Mouse (Mus musculus) gastrocnemius, postnatal 4 days (tissue): Measurements from ENCODE around the gene Ddt. TPM values are rescaled to one million over a fixed set of nuclear protein-coding genes. Genes with fewer than 3 reads are reported as not detected.
A peak's percentile ranks its signal among the peaks of the same experiment; 100 is the strongest.

ENCODE experiments used
- DNase-seq, 2 experiments: peaks; one replicate each; pipeline ENCODE4 v3.0.0; 2021 to 2022; ENCODE audit warnings: low spot score in 2 of 2, mixed read lengths in 2 of 2
- long read RNA-seq, 2 experiments: library from polyadenylated mRNA; stranded (forward); transcript quantifications; one replicate each; pipeline ENCODE4 v2.0.0; 2021
- total RNA-seq, 2 experiments: library from RNA; stranded (reverse); gene quantifications; 2 replicates each; pipeline ENCODE4 v1.2.3; 2021

Ddt gene
- 10 to 100 TPM; 28.2 to 29.4 TPM for total RNA-seq
- long read RNA-seq, experiment 1, transcript Ddt-201 (3 exons, 649 nt): major isoform, 10 of 10 reads
- long read RNA-seq, experiment 1, partial matches to known transcripts: 0 of 10 reads
- long read RNA-seq, experiment 1, other reads (novel, unspliced or antisense): 0 of 10 reads
- long read RNA-seq, experiment 2, transcript Ddt-201 (3 exons, 649 nt): major isoform, 14 of 14 reads
- long read RNA-seq, experiment 2, partial matches to known transcripts: 0 of 14 reads
- long read RNA-seq, experiment 2, other reads (novel, unspliced or antisense): 0 of 14 reads

DNA sequence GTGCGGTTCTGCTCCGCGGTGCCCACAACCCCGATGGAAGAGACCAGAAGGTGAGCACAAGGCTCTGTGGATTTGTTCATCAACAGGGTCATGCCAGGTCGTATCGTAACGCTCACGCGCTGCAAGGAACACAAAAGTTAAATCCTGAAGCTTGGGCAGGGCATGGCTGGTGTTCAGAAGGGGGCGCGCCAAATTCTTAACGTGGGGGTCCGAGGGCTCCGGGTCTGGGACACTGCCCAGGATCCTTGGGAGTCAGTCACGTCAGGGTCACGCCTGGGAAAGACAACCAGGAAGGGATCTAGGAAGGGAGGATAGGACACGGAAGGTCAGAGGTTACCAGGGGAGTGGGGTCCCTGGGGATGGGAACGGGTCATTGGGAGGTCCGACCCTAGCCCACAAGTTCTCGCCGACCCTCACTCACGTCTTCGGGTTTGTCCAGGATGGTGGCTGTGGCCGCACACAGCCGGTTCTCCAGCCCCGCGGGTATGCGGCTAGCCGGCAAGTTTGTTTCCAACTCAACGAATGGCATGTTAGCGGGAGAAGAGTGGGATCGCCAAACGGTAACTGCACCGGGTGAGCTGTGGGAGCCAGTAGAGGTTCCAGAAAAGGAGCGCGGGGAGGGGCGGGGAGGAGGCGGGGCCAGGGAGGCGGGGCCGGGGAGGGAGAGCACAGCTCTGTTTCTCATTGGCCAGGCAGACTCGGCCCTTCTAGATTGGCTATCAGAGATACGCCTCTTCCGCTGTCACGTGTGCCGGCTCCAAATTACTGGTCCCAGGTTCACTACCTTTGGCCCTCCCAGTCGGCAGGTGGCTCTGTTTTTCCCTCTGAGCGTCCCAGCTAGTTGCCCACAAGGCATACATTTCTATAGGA, at the start of gene Ddt:
Gene Ddt, minus strand, starts transcription at position 620 of the 870 bp plus-strand sequence.
- peak; percentile 68 to 86 for DNase-seq

GRCm38 (mm10) chr10:75822443-75822842, 49.2 kb upstream of the Ddt start, which contains the start of gene Gstt4:
Gstt4 (minus strand) TSS chr10:75822543.
- no peak for DNase-seq

DNA sequence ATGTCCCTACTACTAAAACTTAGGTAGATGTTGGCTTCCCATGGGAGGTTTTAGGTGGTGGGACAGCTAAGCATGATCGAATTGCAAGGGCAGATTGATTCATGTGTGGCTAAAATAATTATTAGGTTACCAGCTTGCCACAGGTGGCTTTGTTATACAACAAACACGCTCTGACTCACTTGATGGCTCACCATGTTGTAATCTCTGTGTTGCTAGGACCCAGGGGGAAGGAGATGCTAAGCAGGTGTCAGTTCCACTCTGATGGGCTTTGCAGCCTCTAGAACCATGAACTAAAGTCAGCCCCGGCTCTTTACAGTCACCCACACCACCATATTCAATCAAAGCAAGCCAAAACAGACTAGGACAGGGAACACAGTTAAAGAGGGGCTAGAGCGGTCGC, 46.7 kb upstream of the Ddt start:
- no peak for DNase-seq

DNA sequence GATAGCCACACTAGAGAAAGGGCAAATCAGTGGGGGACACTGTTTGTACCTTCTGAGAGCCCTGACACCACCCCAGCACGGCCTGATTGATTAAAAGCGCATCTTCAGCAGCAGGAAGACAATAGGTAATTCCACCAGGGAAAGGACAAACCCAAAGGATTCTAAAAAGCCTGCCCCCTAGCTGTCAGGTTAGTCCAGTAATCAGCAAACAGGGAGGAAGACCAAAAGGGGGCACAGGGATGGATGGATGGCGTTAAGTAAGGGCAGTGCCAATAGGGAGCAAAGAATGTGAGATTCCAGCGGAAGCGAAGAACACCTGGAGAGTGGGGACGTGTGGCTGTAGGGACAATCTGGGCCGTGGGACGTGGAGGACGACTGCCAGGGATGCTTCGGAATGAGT, 45.4 kb upstream of the Ddt start:
- DNase-seq: no peak

DNA sequence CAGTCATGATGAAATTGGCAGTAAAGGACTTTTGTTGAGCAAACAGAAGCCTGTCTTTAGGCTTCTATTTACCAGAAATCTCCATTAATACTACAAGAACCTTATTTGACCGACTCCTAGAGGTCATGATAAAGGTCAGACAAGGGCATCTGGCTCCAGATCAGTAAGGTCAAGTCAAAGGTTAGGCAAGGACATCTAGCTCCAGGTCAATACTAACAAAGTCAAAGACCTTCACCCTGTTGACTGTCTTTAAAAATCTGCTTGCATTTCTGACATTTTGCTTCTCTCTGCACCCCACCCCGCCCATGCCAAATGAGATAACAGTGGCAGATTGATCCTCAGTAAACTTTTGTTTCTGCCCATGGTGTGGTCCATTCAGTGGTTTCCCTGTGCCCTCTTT, 31.0 kb upstream of the Ddt start:
- no peak for DNase-seq

DNA sequence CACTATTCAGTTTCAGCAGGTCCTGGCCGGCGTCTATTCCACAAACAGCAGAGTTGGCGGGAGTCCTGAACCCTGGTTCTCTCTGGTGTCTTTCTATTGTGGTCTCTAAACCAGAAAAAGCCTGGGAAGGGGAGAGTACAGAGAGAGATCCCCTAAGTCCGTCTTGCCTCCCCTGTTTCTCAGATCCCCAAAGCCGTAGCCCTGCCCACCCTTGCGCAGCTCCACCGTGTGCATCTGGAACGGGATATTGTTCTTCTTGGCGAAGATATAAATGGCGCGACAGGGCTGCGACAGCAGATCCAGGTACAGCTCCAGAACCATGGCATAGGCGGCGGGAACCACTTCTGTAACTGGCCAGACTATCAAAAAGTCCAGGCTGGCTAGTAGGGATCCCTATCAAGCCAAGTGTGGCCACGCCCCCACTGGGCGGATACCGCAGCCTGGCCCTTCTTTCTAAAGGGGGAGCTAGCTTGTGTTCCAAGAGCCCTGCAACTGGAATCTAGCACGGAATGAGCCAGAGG, 25.0 kb upstream of the Ddt start, which contains the start of gene Gstt1:
Gene Gstt1, minus strand, starts transcription at position 409 of the 521 bp plus-strand sequence.
- DNase-seq: peak in 1 of 2 experiments; percentile 68

- peak in 1 of 2 experiments; percentile 56 for DNase-seq
Observed at GRCm38 (mm10) chr10:75797619-75798175, 24.5 kb upstream of the Ddt start.

DNA sequence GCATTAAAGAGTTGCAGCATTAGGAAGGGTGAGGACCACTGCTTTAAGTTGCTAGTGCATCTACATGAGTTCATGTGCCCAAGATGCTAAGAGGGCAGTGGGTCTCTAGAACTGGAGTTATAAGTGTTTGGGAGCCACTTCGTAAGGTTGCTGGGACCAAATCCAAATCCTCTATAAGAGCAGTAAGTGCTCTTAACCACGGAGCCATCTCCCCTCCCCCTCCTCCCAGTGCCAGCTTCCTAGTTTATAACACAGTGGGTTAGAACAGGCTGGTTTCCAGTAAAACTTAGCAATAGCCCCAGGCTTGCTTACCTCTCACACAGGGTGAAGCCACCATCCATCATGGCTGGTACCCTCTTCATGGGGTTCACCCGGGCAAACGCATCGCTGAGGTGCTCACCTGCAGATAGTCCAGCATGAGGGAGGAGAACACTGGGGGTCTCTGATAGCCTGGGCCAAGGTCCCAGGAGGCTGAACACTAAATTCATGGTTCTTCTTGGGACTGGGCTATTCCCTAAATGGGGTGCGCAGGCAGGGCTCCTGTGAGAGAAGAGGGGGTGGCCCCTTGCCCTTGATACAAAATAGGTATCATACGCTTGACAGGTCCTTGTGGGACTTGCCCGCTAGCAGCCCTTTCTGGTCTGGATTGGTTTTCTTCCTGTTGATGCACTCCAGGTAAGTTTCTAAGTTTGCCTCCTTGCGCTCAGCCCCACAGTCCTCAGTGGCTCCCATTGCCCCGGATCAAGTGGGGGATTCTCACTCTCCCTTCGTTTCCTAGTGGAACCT, 23.7 kb upstream of the Ddt start:
- DNase-seq: no peak

GRCm38 (mm10) chr10:75794880-75795279, 21.7 kb upstream of the Ddt start:
- DNase-seq: no peak

GRCm38 (mm10) chr10:75790773-75791172, 17.6 kb upstream of the Ddt start:
- DNase-seq: no peak

DNA sequence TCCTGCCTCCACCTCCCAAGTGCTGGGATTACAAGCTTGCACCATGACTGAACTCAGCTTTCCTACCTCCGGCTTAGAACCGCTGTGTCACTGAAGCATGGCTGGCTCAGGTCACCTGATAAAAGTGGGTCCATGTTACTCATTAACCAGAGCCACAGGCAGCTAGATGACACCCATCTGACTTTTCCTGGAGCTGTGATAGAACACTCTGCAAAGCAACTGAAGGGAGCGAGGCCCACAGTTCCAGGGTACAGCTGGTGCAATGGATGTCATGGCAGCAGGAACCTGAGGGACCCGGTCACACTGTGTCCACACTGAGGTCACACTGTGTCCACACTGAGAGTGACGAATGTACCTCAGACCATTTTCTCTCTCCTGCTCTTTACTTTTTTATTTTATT, 16.6 kb upstream of the Ddt start:
- no peak for DNase-seq

GRCm38 (mm10) chr10:75789081-75789735, 16.0 kb upstream of the Ddt start:
- no peak for DNase-seq

DNA sequence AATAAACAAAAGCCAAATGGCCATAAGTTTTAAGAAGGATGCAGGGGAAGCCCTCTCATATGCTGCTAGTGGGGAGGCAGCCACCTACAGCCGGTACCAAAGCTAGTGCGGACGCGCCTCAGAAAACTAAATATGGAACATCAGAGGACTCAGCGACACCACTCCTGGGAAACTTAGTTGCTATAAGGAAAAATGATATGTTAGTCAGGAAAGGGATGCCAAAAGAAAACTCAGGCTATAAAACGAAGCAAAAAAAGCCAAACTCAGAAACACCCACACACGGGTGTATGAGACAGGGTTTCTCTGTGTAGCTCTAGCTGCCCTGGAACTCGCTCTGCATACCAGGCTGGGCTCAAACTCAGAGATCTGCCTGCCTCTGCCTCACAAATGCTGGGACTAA, 15.1 kb upstream of the Ddt start:
- DNase-seq: no peak

DNA sequence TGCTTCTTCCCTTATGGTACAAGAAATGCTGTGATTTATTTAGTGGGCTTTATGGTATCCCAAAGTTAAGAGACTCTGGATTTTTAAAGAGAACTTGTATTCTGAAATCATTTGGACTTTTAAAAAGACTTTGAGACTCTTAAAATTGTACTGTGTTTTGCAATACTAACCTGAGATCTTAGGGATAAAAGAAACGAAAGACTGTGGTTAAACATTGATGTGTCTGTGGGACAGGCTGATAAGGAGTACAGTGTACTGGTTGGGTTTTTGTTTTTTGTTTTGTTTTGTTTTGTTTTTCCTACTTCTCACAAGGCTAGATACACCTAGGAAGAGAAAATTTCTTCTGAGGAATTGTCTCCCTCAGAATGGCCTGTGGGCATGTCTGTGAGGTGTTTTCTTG, 12.2 kb upstream of the Ddt start:
- no peak for DNase-seq

GRCm38 (mm10) chr10:75780769-75781578, 7.8 kb upstream of the Ddt start, which contains the start of the genes Gm20441 and Gstt3:
Gm20441 (minus strand) TSS chr10:75780954.
Gstt3 (minus strand) TSS chr10:75781414.
- DNase-seq: peak; percentile 29 to 60

DNA sequence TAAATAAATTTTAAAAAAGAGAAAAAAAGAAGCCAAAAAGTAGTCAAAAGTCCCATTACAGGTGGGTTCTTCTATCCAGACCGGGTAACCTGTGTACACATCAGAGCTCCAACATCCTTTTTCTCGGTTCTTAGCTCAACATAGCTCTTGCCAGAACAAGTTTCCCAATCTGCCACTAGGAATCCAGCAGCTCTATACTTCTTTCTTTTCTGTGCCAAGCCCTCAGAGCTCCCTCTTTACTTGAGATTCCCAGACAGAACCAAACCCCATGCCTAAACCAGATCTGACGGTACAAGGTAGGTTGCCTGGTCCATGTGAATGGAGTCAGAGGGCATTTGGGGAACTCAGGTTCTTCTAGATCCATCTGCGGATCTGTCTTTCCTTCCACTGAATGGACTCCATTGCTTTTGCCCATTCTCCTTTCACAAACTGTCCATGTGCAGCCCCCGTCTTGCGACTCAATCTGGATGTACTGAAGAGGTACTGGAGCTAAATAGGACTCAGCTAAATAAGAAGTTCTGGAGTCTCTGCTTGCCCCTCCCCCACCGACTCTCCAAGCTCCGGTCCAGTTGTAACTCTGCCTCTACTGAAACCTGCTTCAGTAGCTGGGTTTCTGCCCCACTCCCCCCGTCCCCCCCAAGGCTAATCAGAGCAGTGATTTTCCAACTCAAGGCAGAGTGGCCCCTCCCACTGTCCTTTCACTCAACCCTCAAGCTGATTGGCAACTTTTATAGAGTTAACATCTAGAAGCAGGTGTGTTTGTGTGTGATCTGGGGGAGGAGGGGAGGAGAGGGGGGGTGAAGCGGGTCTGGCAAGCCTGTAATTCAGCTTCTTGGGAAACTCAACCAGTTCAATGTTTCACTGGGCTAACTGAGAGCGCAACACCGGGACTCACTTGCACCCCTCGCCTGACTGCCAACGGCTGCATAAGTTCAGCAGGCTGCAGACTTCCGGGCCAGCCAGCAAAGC, 6.3 kb upstream of the Ddt start:
- DNase-seq: no peak

DNA sequence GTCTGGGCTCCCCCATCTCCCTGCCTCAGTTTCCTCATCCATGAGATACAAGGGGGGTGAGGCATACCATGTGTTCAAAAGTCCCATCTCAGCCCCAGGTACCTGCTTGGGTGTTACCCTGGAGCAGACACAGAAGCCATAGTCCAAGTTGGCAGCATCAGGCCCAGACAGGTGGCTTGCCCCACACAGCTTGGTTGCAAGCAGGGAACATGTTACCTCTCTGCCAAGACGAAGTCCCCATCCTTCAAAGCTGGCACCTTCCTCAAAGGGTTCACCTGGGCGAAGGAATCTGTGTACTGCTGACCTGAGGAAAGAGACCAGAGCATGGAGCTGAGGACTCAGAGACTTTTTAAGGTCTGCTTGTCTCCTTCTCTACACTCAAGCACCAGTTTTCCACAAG, 4.7 kb upstream of the Ddt start:
- DNase-seq: no peak

- no peak for DNase-seq
Observed at GRCm38 (mm10) chr10:75776562-75776961, 3.3 kb upstream of the Ddt start.
